Mouse (Mus musculus): ENCODE measurements around the gene Prtg. TPM values are rescaled to one million over a fixed set of nuclear protein-coding genes. Genes with fewer than 3 reads are reported as not detected.
A peak's percentile ranks its signal among the peaks of the same experiment; 100 is the strongest.

Gene Prtg
- polyA plus RNA-seq, 1 experiment from 2014 or later = 0.36 TPM

DNA sequence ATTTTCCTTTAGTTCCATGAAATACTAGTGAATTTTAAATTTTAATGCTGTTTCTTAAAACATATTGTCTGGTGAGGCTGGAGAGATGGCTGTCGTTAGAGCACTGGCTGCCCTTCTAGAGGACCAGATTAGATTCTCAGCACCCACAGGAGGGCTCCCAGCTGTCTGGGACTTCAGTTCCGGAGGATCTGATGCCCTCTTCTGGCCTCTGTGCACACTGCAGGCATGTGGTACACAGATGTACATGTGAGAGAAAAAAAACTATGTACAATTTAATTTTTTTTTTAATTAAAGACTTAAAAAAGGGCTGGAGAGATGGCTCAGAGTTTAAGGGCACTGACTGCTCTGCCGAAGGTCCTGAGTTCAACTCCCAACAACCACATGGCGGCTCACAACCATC is 128.6 kb downstream of the Prtg start:
- Histone ChIP-seq H3K4me1 (no peaks in the 10 kb centered on the region), H3K4me2 (replicated peaks) (no peak overlapping the region), H3K36me3 (peaks cover 43% of the 10 kb centered on the region), H3K4me3 (no peak overlapping the region), H3K9me3 (no peaks in the 10 kb centered on the region; the same call in 1 of the 2 replicates), H3K27me3 (no peaks in the 10 kb centered on the region), H3K9ac (no peak overlapping the region), H3K27ac (no peak overlapping the region)
- WGBS = 88% methylated on average over 4 of the region's 4 CpGs
- ATAC-seq (ENCODE audit: low FRiP score, low read depth) = no peak

DNA sequence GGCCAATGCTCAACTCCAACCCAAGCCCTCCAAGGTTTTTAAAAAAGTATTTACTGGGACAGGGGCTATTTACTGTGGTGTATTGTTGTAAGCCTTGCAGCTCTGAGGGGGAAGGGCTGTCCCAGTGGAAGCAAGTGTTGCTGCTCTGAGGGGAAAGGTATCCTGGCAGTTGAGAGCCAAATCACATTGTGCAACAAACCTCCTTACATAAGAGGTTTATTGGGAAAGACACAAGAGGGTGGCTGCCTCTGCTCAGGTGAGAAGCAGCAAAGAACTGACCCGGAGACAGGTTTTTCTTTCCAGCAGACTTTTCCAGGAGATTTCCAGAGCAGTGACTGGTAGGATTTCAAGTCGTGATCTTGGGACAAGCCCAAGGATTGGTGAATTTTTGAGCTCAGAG is 129.6 kb downstream of the Prtg start:
- H3K4me2 ChIP-seq (replicated peaks) = no peak overlapping the region
- no peak overlapping the region for H3K9ac ChIP-seq
- WGBS = 78% methylated on average over 2 of the region's 2 CpGs
- ATAC-seq (ENCODE audit: low FRiP score, low read depth) = no peak
- H3K27me3 ChIP-seq = no peaks in the 10 kb centered on the region
- H3K4me3 ChIP-seq = no peak overlapping the region
- H3K36me3 ChIP-seq = peaks cover 44% of the 10 kb centered on the region
- H3K9me3 ChIP-seq = no peaks in the 10 kb centered on the region; the same call in 1 of the 2 replicates
- H3K4me1 ChIP-seq = no peaks in the 10 kb centered on the region
- no peak overlapping the region for H3K27ac ChIP-seq

DNA sequence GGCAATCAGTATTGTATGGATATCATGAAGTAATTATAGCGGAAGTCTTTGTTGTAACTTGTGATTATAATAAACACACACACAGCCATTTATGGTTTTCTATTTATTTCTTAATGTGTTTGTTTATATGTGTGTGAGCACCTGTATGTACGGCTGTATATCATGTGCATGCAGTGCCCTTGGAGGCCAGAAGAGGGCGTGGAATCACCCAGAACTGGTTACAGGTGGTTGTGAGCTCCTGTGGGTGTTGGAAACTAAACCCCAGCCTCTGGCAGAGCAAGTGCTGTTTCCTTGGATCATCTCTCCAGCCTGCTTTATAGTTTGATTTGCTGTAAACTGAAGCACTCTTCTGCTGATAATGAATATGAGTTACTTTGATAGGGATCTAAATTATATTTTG is 136.8 kb downstream of the Prtg start:
- peaks cover 9% of the 10 kb centered on the region; the same call in 1 of the 2 replicates for H3K9me3 ChIP-seq
- no peak overlapping the region for H3K4me3 ChIP-seq
- H3K27ac ChIP-seq = no peak overlapping the region
- ATAC-seq (ENCODE audit: low FRiP score, low read depth) = no peak
- H3K4me2 ChIP-seq (replicated peaks) = no peak overlapping the region
- peaks cover 52% of the 10 kb centered on the region for H3K36me3 ChIP-seq
- no peak overlapping the region for H3K9ac ChIP-seq
- no peaks in the 10 kb centered on the region for H3K4me1 ChIP-seq
- 59% methylated on average over 3 of the region's 3 CpGs for WGBS
- H3K27me3 ChIP-seq = no peaks in the 10 kb centered on the region

DNA sequence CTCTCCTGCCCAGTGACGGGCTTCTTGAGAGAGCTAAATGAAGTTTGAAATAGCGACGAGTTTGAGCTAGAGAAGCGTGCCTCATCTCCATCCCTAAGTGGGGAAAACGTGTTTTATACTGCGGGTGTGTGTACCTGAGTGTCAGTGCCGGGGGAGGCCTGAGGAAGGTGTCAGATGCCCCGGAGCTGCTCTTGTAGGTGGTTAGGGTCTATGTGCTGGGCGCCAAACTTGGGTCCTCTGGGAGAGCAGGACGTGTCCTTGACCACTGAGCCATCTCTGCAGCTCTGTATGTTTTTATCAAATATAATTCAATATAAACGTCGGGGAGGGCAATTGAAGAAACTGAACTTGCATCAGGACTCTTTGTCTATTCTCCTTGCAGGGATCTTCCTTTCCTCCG is 137.6 kb downstream of the Prtg start:
- H3K9me3 ChIP-seq = peaks cover 9% of the 10 kb centered on the region; the same call in 1 of the 2 replicates

DNA sequence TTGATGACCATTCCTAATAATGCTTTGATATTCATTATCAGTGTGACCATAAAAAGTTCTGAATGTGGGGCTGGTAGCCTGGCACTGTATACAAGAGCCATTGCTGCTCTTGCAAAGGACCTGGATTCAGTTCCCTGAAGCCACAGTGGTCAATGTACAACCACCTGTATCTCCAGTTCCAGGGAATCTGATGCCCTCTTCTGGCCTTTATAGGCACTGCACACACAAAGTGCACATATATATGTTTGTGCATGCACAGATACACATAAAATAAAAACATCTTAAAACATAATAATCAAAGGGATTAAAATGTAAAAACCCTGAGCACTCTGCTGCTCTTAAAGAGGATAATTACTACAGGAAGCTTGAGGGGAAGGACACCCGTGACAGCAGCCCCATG is 140.3 kb downstream of the Prtg start:
- ATAC-seq (ENCODE audit: low FRiP score, low read depth) = no peak
- H3K4me2 ChIP-seq (replicated peaks) = no peak overlapping the region
- H3K9ac ChIP-seq = no peak overlapping the region
- H3K27ac ChIP-seq = no peak overlapping the region
- WGBS = 89% methylated on average over 1 of the region's 1 CpGs
- H3K9me3 ChIP-seq = peaks cover 9% of the 10 kb centered on the region; the same call in 1 of the 2 replicates
- H3K36me3 ChIP-seq = peaks cover 44% of the 10 kb centered on the region
- no peak overlapping the region for H3K4me3 ChIP-seq
- no peaks in the 10 kb centered on the region for H3K27me3 ChIP-seq
- peaks cover 6% of the 10 kb centered on the region for H3K4me1 ChIP-seq

More for the DNA sequence above, 137.6 kb downstream of the Prtg start:
- ATAC-seq (ENCODE audit: low FRiP score, low read depth) = no peak
- Histone ChIP-seq H3K9ac (no peak overlapping the region), H3K27ac (no peak overlapping the region), H3K4me3 (no peak overlapping the region), H3K36me3 (peaks cover 52% of the 10 kb centered on the region), H3K27me3 (no peaks in the 10 kb centered on the region), H3K4me1 (no peaks in the 10 kb centered on the region), H3K4me2 (replicated peaks) (no peak overlapping the region)
- 89% methylated on average over 13 of the region's 13 CpGs for WGBS

DNA sequence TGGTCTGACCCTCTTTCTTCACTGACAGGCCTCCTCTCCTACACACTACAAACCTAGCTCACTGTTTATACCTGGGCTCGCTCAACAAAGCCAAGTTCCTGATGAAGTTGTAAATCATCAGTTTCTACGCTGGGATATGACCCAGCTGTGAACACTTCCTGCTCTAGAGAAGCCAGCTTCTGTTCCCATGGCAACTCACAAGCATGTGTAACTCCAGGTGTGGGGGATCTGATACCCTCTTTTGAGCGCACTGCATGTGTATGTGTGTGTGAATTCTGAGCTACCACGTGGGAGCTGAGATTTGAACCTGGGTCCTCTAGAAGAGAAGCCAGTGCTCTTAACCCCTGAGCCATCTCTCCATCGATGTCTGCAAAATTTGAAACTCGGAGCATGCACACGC is 142.9 kb downstream of the Prtg start:
- no peaks in the 10 kb centered on the region for H3K27me3 ChIP-seq
- H3K9me3 ChIP-seq = peaks cover 9% of the 10 kb centered on the region; the same call in 1 of the 2 replicates
- peaks cover 6% of the 10 kb centered on the region for H3K4me1 ChIP-seq
- no peak overlapping the region for H3K27ac ChIP-seq
- WGBS = 55% methylated on average over 7 of the region's 7 CpGs
- H3K4me2 ChIP-seq (replicated peaks) = no peak overlapping the region
- peaks cover 26% of the 10 kb centered on the region for H3K36me3 ChIP-seq
- ATAC-seq (ENCODE audit: low FRiP score, low read depth) = no peak
- H3K4me3 ChIP-seq = no peak overlapping the region
- H3K9ac ChIP-seq = no peak overlapping the region

DNA sequence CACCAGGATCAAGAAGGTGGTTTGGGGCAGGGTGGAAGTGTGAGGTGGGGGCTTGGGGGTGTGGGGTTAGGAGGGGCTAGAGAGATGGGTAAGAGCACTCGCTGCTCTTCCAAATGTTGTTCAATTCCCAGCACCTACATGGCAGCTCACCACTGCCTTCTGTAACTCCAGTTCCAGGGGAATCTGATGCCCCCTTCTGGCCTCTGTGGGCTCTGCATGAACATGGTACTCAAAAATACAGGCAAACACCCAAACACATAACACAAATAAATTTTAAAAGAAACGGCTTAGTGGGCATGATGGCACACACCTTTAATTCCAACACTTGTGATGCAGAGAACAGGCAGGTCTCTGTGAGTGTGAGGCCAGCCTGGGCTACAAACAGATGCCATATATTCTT is 148.1 kb downstream of the Prtg start:
- no peak overlapping the region for H3K4me3 ChIP-seq
- H3K27ac ChIP-seq = no peak overlapping the region
- no peaks in the 10 kb centered on the region for H3K9me3 ChIP-seq
- no peaks in the 10 kb centered on the region for H3K36me3 ChIP-seq
- H3K4me1 ChIP-seq = peaks cover 15% of the 10 kb centered on the region
- no peak for ATAC-seq (ENCODE audit: low FRiP score, low read depth)
- WGBS = 37% methylated on average over 2 of the region's 2 CpGs
- H3K9ac ChIP-seq = no peak overlapping the region
- no peak overlapping the region for H3K4me2 ChIP-seq (replicated peaks)
- H3K27me3 ChIP-seq = no peaks in the 10 kb centered on the region

DNA sequence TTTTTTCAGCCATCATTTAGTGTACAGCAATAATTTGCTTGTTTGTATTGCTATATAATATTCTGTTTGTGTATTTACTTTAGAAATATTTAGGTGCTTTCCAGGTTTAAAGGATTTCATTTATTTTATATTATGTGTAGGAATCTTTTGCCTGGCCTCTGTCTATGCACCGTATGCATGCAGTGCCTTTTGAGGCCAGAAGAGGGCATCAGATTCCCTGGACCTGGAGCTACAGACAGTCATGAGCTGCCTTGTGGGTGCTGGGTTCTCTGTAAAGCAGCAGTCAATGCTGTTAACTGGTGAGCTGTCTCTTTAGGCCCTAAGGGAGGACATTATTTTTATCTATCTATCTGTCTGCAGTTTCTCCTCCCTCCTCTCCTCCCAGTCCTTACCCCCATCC is 148.9 kb downstream of the Prtg start:
- peaks cover 15% of the 10 kb centered on the region for H3K4me1 ChIP-seq
- no peak overlapping the region for H3K4me3 ChIP-seq
- no peaks in the 10 kb centered on the region for H3K27me3 ChIP-seq
- no peaks in the 10 kb centered on the region for H3K36me3 ChIP-seq
- H3K27ac ChIP-seq = no peak overlapping the region
- no peaks in the 10 kb centered on the region for H3K9me3 ChIP-seq
- no peak overlapping the region for H3K9ac ChIP-seq
- WGBS = 23% methylated on average over 1 of the region's 1 CpGs
- no peak for ATAC-seq (ENCODE audit: low FRiP score, low read depth)
- H3K4me2 ChIP-seq (replicated peaks) = no peak overlapping the region

DNA sequence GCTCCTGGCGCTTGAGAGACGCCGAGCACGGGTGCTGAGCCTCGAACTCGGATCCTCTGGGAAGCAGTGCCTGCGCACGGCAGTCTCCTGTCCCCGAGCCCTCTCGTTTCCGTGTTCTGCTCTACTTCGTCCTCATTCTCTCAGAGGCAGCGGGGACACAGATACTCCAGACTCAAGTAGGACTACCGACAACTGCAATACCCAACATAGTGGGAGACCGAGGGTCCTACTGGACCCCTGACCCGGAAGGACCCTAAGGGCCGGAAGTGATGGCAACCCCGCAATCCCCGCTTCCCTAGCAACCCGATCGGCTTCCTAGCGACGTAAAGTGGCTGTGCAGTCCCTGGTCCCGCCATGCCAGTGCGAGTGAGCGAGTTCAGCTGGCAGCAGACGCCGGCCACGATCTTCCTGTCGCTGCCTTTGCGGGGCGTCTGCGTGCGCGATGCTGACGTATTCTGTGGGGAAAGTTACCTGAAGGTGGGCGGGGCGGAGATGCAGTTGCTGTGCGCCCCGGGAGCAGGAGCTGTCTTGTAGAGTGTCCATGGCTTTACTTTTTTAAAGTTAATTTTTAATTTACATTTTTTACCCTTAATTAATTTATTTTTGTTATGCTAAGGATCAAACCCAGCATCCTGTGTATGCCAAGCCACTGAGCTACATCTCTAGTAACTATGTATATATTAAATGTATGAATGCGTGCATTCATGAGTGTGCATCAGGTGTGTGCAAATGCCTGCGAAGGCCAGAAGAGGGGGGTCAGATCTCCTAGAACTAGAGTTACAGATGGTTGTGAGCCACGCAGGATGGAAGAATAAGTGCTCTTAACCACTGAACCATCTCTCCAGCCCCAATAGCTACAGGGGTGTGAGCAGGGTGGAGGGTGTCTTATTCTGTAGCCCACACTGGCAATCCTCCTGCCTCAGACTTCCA is 152.1 kb downstream of the Prtg start, which contains the start of the genes Dyx1c1 and Gm44503:
Gene Dyx1c1, plus strand, starts transcription at position 265 of the 930 bp plus-strand sequence.
Gene Gm44503, plus strand, starts transcription at position 332 of the 930 bp plus-strand sequence.
- 2% methylated on average over 43 of the region's 43 CpGs for WGBS
- Histone ChIP-seq H3K4me2 (replicated peaks) (peak within 1 kb of the TSS; percentile 67), H3K9ac (peak within 1 kb of the TSS; percentile 72), H3K4me1 (peaks cover 9% of the 10 kb centered on the region), H3K4me3 (peak within 1 kb of the TSS; percentile 68), H3K36me3 (no peaks in the 10 kb centered on the region), H3K27me3 (no peaks in the 10 kb centered on the region), H3K27ac (no peak within 1 kb of the TSS; the same call in none of the 2 replicates), H3K9me3 (no peaks in the 10 kb centered on the region)
- peak; percentile 92 for ATAC-seq (ENCODE audit: low FRiP score, low read depth)

DNA sequence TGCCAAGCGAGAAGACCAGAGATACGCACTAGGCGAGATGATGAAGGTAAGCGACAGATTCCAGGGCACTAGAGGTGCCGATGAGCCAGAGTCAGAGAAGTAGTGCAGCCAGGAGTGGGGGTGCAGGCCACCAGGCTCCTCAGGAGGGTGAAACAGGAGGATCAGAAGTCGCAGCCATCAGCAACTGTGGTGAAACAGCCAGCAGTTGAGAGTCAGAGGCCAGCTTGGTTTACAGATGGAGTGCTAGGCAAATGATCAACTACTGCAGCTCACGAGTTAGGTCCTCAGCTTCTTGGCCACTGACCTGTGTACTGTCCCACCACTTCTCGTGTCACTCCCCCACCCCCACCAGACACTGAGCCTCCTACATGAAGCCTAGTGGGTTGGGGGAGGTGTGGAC is 154.7 kb downstream of the Prtg start:
- no peaks in the 10 kb centered on the region for H3K9me3 ChIP-seq
- ATAC-seq (ENCODE audit: low FRiP score, low read depth) = no peak
- H3K4me2 ChIP-seq (replicated peaks) = no peak overlapping the region
- no peaks in the 10 kb centered on the region for H3K36me3 ChIP-seq
- no peak overlapping the region for H3K4me3 ChIP-seq
- no peaks in the 10 kb centered on the region for H3K27me3 ChIP-seq
- no peak overlapping the region for H3K27ac ChIP-seq
- peaks cover 9% of the 10 kb centered on the region for H3K4me1 ChIP-seq
- no peak overlapping the region for H3K9ac ChIP-seq
- 67% methylated on average over 8 of the region's 8 CpGs for WGBS

DNA sequence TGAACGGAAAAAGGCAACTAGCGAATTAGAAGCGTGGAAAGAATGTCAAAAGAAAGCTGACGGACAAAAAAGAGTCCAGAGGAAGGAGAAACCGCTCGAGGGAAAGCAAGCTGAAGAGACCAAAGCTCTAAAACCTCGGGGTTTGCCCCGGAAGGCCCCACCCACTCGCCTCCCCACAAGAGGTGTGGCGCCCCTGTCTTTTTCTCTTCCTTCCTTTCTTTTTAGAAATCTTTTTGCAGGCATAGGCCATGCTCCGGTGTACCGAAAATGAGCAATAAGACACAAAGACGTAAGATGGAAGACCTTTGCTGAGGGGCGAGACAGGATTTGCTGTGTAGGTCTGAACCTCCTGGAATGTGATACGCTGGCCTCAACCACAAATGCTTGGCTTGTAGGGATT is 155.3 kb downstream of the Prtg start:
- H3K9me3 ChIP-seq = no peaks in the 10 kb centered on the region

More for the DNA sequence above, 155.3 kb downstream of the Prtg start:
- H3K27ac ChIP-seq = no peak overlapping the region
- no peak for ATAC-seq (ENCODE audit: low FRiP score, low read depth)
- H3K9ac ChIP-seq = no peak overlapping the region
- H3K36me3 ChIP-seq = no peaks in the 10 kb centered on the region
- peaks cover 9% of the 10 kb centered on the region for H3K4me1 ChIP-seq
- no peaks in the 10 kb centered on the region for H3K27me3 ChIP-seq
- 79% methylated on average over 15 of the region's 15 CpGs for WGBS
- H3K4me2 ChIP-seq (replicated peaks) = no peak overlapping the region
- H3K4me3 ChIP-seq = no peak overlapping the region
